Mouse (Mus musculus) left cerebral cortex, postnatal 25 days (tissue): ENCODE measurements around the gene Cdh16. TPM values are rescaled to one million over a fixed set of nuclear protein-coding genes. Genes with fewer than 3 reads are reported as not detected.
"Not testable (repeated sequence)": the region's sequence is repeated elsewhere in the genome, so short reads cannot be mapped to it uniquely, and the experiment has no call there.

Source experiments
- DNase-seq, 2 experiments: peaks; one replicate each; pipeline ENCODE4 v3.0.0; 2022; ENCODE audit warnings: low spot score in 2 of 2, mixed read lengths in 1 of 2
- intact Hi-C: fragments of 180-260 bp; cut with DNase I; formaldehyde crosslinking; loops from one replicate; pipeline ENCODE4 v1.15.1; 2025
- total RNA-seq, 2 experiments: library from RNA; stranded (reverse); gene quantifications; 2 replicates each; pipeline ENCODE4 v1.2.3; 2021

Cdh16 gene
- total RNA-seq, 2 experiments from 2014 or later, result not detected

GRCm38 (mm10) chr8:104591856-104592255, 32.3 kb downstream of the Cdh16 start:
- no peak for DNase-seq
- intact Hi-C loops, result no loop called here

GRCm38 (mm10) chr8:104591133-104591834, 32.9 kb downstream of the Cdh16 start, which contains the start of gene Pdp2:
TSS of gene Pdp2 (plus strand) at chr8:104591451.
- peak; percentile 91 to 97 for DNase-seq

GRCm38 (mm10) chr8:104590284-104590683, 33.9 kb downstream of the Cdh16 start:
- intact Hi-C loops, result no loop called here
- no peak for DNase-seq

More at GRCm38 (mm10) chr8:104591133-104591834, 32.9 kb downstream of the Cdh16 start, which contains the start of gene Pdp2:
- intact Hi-C loops, result no loop called here

GRCm38 (mm10) chr8:104584522-104584921, 39.7 kb downstream of the Cdh16 start:
- no peak for DNase-seq
- intact Hi-C loops, result no loop called here

- DNase-seq, intact Hi-C loops: not testable (repeated sequence)
Measured at GRCm38 (mm10) chr8:104577606-104578005, 46.6 kb downstream of the Cdh16 start.

GRCm38 (mm10) chr8:104576820-104577219, 47.4 kb downstream of the Cdh16 start:
- intact Hi-C loops, result no loop called here
- DNase-seq, result no peak

- peak; percentile 76 to 84 for DNase-seq
- intact Hi-C loops, result loop anchor here (1.0 to 2.0 kb wide), 2 partner anchors 36 to 226 kb away; partner anchors contain the start of genes Car7 and Nae1
Measured at GRCm38 (mm10) chr8:104570436-104571343, 53.5 kb downstream of the Cdh16 start.

GRCm38 (mm10) chr8:104569559-104569958, 54.6 kb downstream of the Cdh16 start:
- DNase-seq, result peak; percentile 21 to 53
- intact Hi-C loops, result no loop called here

GRCm38 (mm10) chr8:104565457-104565798, 58.8 kb downstream of the Cdh16 start:
- intact Hi-C loops, result no loop called here
- no peak for DNase-seq

GRCm38 (mm10) chr8:104564633-104565456, 59.4 kb downstream of the Cdh16 start:
- intact Hi-C loops, result no loop called here

GRCm38 (mm10) chr8:104560731-104561130, 63.5 kb downstream of the Cdh16 start:
- intact Hi-C loops, result no loop called here
- DNase-seq, result no peak

More at GRCm38 (mm10) chr8:104564633-104565456, 59.4 kb downstream of the Cdh16 start:
- peak; percentile 81 to 87 for DNase-seq

GRCm38 (mm10) chr8:104557226-104557625, 67.0 kb downstream of the Cdh16 start:
- no peak for DNase-seq
- intact Hi-C loops, result no loop called here

GRCm38 (mm10) chr8:104555191-104555590, 69.0 kb downstream of the Cdh16 start:
- intact Hi-C loops, result no loop called here
- no peak for DNase-seq

Other genes starting within 250 kb of the Cdh16 start
- 10 to 100 TPM; 74.8 to 81.5 TPM for gene Cmtm4, start 228.6 kb downstream of the Cdh16 start, total RNA-seq
- 100 to 1,000 TPM; 267 to 283 TPM for gene Dync1li2, start 181.3 kb downstream of the Cdh16 start, total RNA-seq
- 1 to 10 TPM; 1.9 to 2.3 TPM for gene Terb1, start 114.5 kb downstream of the Cdh16 start, total RNA-seq
- gene Nae1, start 89.8 kb downstream of the Cdh16 start, total RNA-seq, result 10 to 100 TPM; 44.5 to 50.5 TPM
- gene Car7, start 89.7 kb downstream of the Cdh16 start, total RNA-seq, result 10 to 100 TPM; 28.9 to 30.7 TPM
- 1 to 10 TPM; 7.6 to 8.4 TPM for gene Pdp2, start 32.9 kb downstream of the Cdh16 start, total RNA-seq
- gene Rrad, start 6.9 kb upstream of the Cdh16 start, total RNA-seq, result 1 to 10 TPM; 3.4 to 3.9 TPM
- 10 to 100 TPM; 33.1 to 33.5 TPM for gene Ciao2b, start 17.6 kb upstream of the Cdh16 start, total RNA-seq
- not detected for gene Ces2a, start 109.6 kb upstream of the Cdh16 start, total RNA-seq
- under 1 TPM; 0.16 to 0.46 TPM for gene Ces2b, start 207.2 kb upstream of the Cdh16 start, total RNA-seq
- not detected for gene Ces2c, start 222.7 kb upstream of the Cdh16 start, total RNA-seq